Mouse (Mus musculus): ENCODE measurements around the gene Dock11. TPM values are rescaled to one million over a fixed set of nuclear protein-coding genes. Genes with fewer than 3 reads are reported as not detected.

Gene Dock11
- polyA plus RNA-seq, 1 experiment from 2014 or later = 9.4 TPM

DNA sequence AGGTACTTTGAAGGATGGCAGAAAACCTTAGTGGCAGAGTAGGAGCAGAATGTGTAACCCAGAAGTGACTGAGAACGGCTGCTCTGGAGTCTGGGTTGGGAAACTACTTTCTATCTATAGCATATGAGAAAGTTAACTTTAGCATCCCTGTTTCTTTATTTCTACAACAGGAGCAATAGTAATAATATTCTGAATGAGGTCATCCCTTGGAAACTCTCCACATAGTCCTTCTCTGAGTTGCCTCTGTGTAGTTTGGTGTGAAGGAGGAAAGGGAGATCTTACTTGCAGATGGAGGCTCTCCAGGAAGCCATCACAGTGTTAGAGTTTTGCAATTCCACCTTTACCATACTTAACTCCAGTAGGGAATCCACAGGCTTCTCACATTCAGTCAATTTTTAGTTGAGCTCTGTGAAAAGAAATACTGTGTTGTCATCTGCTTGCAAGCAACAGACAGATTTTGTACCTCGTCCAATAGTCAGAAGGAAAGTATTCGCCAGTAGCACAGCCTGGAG is 31.5 kb downstream of the Dock11 start:
- no peak overlapping the region for H3K27ac ChIP-seq
- no peak for ATAC-seq (ENCODE audit: insufficient number of reproducible peaks, insufficient read depth, low FRiP score, low TSS enrichment, low read depth)
- no peaks in the 10 kb centered on the region for H3K36me3 ChIP-seq
- no peaks in the 10 kb centered on the region for H3K9me3 ChIP-seq
- 74% methylated on average over 3 of the region's 3 CpGs for WGBS
- no peaks in the 10 kb centered on the region for H3K27me3 ChIP-seq
- no peaks in the 10 kb centered on the region for H3K4me1 ChIP-seq
- no peak overlapping the region for H3K9ac ChIP-seq
- no peak overlapping the region for H3K4me2 ChIP-seq
- no peak overlapping the region for H3K4me3 ChIP-seq

DNA sequence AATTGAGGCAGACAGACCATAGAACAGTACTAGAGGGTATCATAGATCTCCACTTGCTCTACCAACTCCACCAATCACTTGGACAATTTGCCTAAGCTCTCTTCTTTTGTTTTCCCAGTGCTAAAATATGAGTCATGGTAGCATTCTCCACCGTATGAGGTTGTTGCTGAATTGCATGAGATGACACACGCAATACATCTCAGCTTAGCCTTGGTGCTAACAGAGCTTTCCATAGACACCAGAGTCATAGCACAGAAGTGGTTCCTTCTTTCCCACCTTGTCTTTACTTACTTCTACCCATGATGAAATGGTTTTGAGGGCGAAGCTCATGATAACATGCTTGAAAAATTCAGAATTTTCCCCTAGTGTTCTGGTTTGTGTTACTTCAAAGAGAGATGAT is 33.3 kb downstream of the Dock11 start:
- WGBS = 94% methylated on average over 3 of the region's 3 CpGs
- no peaks in the 10 kb centered on the region for H3K27me3 ChIP-seq
- no peak for ATAC-seq (ENCODE audit: insufficient number of reproducible peaks, insufficient read depth, low FRiP score, low TSS enrichment, low read depth)
- H3K36me3 ChIP-seq = no peaks in the 10 kb centered on the region
- no peak overlapping the region for H3K4me3 ChIP-seq
- H3K4me1 ChIP-seq = no peaks in the 10 kb centered on the region
- H3K4me2 ChIP-seq = no peak overlapping the region
- H3K27ac ChIP-seq = no peak overlapping the region
- H3K9me3 ChIP-seq = no peaks in the 10 kb centered on the region
- no peak overlapping the region for H3K9ac ChIP-seq

GRCm38 (mm10) chrX:35924705-35925264 is 36.2 kb downstream of the Dock11 start:
- Histone ChIP-seq H3K4me3 (no peak overlapping the region), H3K9ac (no peak overlapping the region), H3K27me3 (no peaks in the 10 kb centered on the region), H3K36me3 (no peaks in the 10 kb centered on the region), H3K9me3 (no peaks in the 10 kb centered on the region), H3K4me2 (no peak overlapping the region), H3K4me1 (no peaks in the 10 kb centered on the region), H3K27ac (no peak overlapping the region)
- WGBS = 47% methylated on average over 1 of the region's 1 CpGs
- no peak for ATAC-seq (ENCODE audit: insufficient number of reproducible peaks, insufficient read depth, low FRiP score, low TSS enrichment, low read depth)

- no peak overlapping the region for H3K9ac ChIP-seq
- H3K27me3 ChIP-seq = no peaks in the 10 kb centered on the region
- no peak overlapping the region for H3K4me2 ChIP-seq
- no peaks in the 10 kb centered on the region for H3K9me3 ChIP-seq
- no peaks in the 10 kb centered on the region for H3K4me1 ChIP-seq
- ATAC-seq (ENCODE audit: insufficient number of reproducible peaks, insufficient read depth, low FRiP score, low TSS enrichment, low read depth) = no peak
- no peaks in the 10 kb centered on the region for H3K36me3 ChIP-seq
- H3K4me3 ChIP-seq = no peak overlapping the region
- H3K27ac ChIP-seq = no peak overlapping the region
- 81% methylated on average over 9 of the region's 9 CpGs for WGBS
Observed at GRCm38 (mm10) chrX:35930094-35930933, 41.7 kb downstream of the Dock11 start.

DNA sequence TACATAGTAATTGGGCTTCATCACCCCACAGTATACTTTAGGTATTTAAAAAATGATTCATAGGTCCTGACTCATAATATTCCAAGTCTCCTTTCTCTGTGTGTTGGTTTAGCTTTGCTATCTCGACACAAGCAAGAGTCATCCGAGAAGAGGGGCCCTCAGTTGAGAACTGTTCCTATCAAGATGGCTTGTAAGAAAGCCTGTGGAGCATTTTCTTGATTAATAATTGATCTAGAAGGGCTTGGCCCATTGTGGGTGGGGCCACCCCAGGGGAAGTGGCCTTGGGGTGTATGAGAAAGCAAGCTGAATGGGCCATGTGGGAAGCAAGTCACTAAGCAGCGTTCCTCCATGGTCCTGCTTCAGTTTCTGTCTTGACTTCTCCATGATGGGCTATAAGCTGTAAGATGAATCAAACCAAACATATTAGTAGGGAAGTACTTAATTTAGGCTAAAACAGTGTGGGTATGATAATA is 42.3 kb downstream of the Dock11 start:
- H3K4me1 ChIP-seq = no peaks in the 10 kb centered on the region
- no peaks in the 10 kb centered on the region for H3K9me3 ChIP-seq
- H3K4me3 ChIP-seq = no peak overlapping the region
- 74% methylated on average over 3 of the region's 3 CpGs for WGBS
- H3K27me3 ChIP-seq = no peaks in the 10 kb centered on the region
- H3K4me2 ChIP-seq = no peak overlapping the region
- H3K27ac ChIP-seq = no peak overlapping the region
- ATAC-seq (ENCODE audit: insufficient number of reproducible peaks, insufficient read depth, low FRiP score, low TSS enrichment, low read depth) = no peak
- no peak overlapping the region for H3K9ac ChIP-seq
- H3K36me3 ChIP-seq = no peaks in the 10 kb centered on the region

DNA sequence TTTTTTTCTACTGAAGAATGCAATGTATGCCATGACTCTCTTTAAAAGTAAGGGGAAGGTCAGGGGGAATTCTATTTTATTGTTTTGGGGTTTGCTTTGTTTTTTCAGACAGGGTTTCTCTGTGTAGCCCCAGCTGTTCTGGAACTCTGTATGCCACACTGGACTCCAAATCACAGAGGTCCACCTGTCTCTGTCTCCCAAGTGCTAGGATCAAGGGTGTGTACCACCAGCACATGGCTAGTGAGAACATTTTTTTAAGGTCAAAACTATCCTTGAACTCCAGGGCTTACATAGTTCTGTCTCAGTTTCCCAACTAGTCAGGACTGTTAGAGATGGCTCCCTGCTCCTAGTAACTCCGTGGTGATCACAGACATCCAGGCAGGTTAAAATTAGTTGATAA is 43.3 kb downstream of the Dock11 start:
- ATAC-seq (ENCODE audit: insufficient number of reproducible peaks, insufficient read depth, low FRiP score, low TSS enrichment, low read depth) = no peak
- H3K27ac ChIP-seq = no peak overlapping the region
- no peaks in the 10 kb centered on the region for H3K9me3 ChIP-seq
- H3K9ac ChIP-seq = no peak overlapping the region
- no peaks in the 10 kb centered on the region for H3K27me3 ChIP-seq
- H3K4me2 ChIP-seq = no peak overlapping the region
- H3K4me1 ChIP-seq = no peaks in the 10 kb centered on the region
- no peaks in the 10 kb centered on the region for H3K36me3 ChIP-seq
- no peak overlapping the region for H3K4me3 ChIP-seq
- WGBS = 67% methylated on average over 1 of the region's 1 CpGs

DNA sequence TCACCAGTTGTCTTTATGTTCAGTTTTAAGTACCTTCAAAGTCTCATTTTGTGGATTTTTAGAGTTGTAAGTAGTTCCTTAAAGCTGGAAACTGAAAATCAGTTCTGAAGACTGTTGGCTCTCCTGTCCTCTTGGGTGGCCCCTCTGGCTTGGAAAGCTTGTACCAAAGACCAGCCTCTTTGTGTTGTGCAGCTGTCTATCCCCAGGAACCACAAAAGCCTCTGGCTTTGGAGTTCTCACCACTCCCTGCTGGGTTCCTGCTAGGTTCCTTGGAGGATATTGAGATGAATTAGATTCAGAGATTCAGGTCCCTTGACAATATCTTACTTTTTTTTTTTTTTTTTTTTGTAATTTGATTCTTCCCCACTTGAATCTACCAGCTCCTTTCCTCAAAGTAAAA is 44.3 kb downstream of the Dock11 start:
- no peak overlapping the region for H3K4me2 ChIP-seq
- H3K36me3 ChIP-seq = no peaks in the 10 kb centered on the region
- H3K4me3 ChIP-seq = no peak overlapping the region
- no peaks in the 10 kb centered on the region for H3K9me3 ChIP-seq
- H3K9ac ChIP-seq = no peak overlapping the region
- ATAC-seq (ENCODE audit: insufficient number of reproducible peaks, insufficient read depth, low FRiP score, low TSS enrichment, low read depth) = no peak
- H3K27me3 ChIP-seq = no peaks in the 10 kb centered on the region
- H3K27ac ChIP-seq = no peak overlapping the region
- no peaks in the 10 kb centered on the region for H3K4me1 ChIP-seq

DNA sequence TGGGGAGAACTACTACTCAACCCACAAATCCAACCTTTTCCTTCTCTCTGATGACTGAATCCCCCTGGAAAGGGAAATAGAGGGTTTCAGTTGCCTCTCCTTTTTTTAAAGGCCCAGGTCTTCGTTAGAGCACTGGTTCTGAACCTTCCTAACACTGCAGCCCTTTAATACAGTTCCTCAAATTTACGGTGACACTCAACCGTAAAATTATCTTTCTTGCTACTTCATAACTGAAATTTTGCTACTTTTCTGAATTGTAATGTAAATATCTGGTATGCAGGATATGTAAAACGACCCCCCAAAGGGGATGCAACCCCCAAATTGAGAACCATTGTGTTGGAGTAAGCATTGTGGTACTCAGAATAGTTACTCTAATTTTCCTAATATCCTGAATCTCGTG is 49.5 kb downstream of the Dock11 start:
- Histone ChIP-seq H3K9ac (no peak overlapping the region), H3K27me3 (no peaks in the 10 kb centered on the region), H3K36me3 (no peaks in the 10 kb centered on the region), H3K4me3 (no peak overlapping the region), H3K9me3 (no peaks in the 10 kb centered on the region), H3K4me1 (no peaks in the 10 kb centered on the region), H3K27ac (no peak overlapping the region), H3K4me2 (no peak overlapping the region)
- 69% methylated on average over 5 of the region's 5 CpGs for WGBS
- ATAC-seq (ENCODE audit: insufficient number of reproducible peaks, insufficient read depth, low FRiP score, low TSS enrichment, low read depth) = no peak

- H3K4me1 ChIP-seq = no peaks in the 10 kb centered on the region
- 70% methylated on average over 1 of the region's 1 CpGs for WGBS
- no peaks in the 10 kb centered on the region for H3K9me3 ChIP-seq
- H3K27me3 ChIP-seq = no peaks in the 10 kb centered on the region
- no peak overlapping the region for H3K9ac ChIP-seq
- no peak overlapping the region for H3K4me3 ChIP-seq
- H3K4me2 ChIP-seq = no peak overlapping the region
- no peaks in the 10 kb centered on the region for H3K36me3 ChIP-seq
- no peak for ATAC-seq (ENCODE audit: insufficient number of reproducible peaks, insufficient read depth, low FRiP score, low TSS enrichment, low read depth)
- H3K27ac ChIP-seq = no peak overlapping the region
Observed at GRCm38 (mm10) chrX:35946394-35946793, 57.8 kb downstream of the Dock11 start.

GRCm38 (mm10) chrX:35950135-35950534 is 61.5 kb downstream of the Dock11 start:
- H3K36me3 ChIP-seq = no peaks in the 10 kb centered on the region
- H3K4me3 ChIP-seq = no peak overlapping the region
- no peak overlapping the region for H3K27ac ChIP-seq
- no peak overlapping the region for H3K4me2 ChIP-seq
- ATAC-seq (ENCODE audit: insufficient number of reproducible peaks, insufficient read depth, low FRiP score, low TSS enrichment, low read depth) = no peak
- no peaks in the 10 kb centered on the region for H3K27me3 ChIP-seq
- H3K9me3 ChIP-seq = no peaks in the 10 kb centered on the region
- WGBS = 78% methylated on average over 4 of the region's 4 CpGs
- no peak overlapping the region for H3K9ac ChIP-seq
- H3K4me1 ChIP-seq = no peaks in the 10 kb centered on the region

GRCm38 (mm10) chrX:35951945-35952344 is 63.3 kb downstream of the Dock11 start:
- Histone ChIP-seq H3K27me3 (no peaks in the 10 kb centered on the region), H3K36me3 (no peaks in the 10 kb centered on the region), H3K4me3 (no peak overlapping the region), H3K9ac (no peak overlapping the region), H3K4me2 (no peak overlapping the region), H3K27ac (no peak overlapping the region), H3K9me3 (no peaks in the 10 kb centered on the region), H3K4me1 (no peaks in the 10 kb centered on the region)
- 72% methylated on average over 3 of the region's 3 CpGs for WGBS
- no peak for ATAC-seq (ENCODE audit: insufficient number of reproducible peaks, insufficient read depth, low FRiP score, low TSS enrichment, low read depth)

DNA sequence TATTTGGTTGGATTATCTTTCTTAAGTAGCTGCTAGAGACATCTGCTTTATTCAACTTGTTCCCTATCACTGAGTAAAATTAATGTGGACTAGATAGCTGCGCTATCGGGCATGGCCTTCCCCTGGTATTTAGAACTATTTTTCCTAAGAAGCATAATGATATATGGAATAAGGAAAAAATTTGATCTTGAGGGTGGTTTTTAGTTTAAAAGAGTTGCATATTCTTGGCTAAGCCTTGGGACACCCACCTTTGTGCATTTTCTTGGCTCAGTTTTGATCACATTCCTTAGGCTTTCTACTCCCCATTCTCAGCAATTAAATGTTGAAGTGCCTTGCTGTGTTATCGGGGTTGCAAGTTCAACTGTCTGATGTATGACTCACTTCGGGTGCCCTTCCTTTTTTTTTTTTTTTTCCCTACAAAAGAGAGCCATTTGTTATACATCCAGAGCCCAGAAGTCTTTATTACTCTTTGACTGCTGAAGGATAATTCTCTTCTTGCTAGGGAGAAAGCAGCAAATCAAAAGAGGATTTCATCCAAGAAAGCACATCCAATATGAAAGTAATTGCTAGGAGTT is 64.0 kb downstream of the Dock11 start:
- ATAC-seq (ENCODE audit: insufficient number of reproducible peaks, insufficient read depth, low FRiP score, low TSS enrichment, low read depth) = no peak
- Histone ChIP-seq H3K27ac (no peak overlapping the region), H3K4me2 (no peak overlapping the region), H3K27me3 (no peaks in the 10 kb centered on the region), H3K4me3 (no peak overlapping the region), H3K4me1 (no peaks in the 10 kb centered on the region), H3K36me3 (no peaks in the 10 kb centered on the region), H3K9me3 (no peaks in the 10 kb centered on the region), H3K9ac (no peak overlapping the region)
- 76% methylated on average over 4 of the region's 4 CpGs for WGBS
